Mouse (Mus musculus): ENCODE measurements around the gene Lpar1. TPM values are rescaled to one million over a fixed set of nuclear protein-coding genes. Genes with fewer than 3 reads are reported as not detected.

Gene Lpar1
- polyA plus RNA-seq, 1 experiment from 2014 or later, result 37.4 TPM

DNA sequence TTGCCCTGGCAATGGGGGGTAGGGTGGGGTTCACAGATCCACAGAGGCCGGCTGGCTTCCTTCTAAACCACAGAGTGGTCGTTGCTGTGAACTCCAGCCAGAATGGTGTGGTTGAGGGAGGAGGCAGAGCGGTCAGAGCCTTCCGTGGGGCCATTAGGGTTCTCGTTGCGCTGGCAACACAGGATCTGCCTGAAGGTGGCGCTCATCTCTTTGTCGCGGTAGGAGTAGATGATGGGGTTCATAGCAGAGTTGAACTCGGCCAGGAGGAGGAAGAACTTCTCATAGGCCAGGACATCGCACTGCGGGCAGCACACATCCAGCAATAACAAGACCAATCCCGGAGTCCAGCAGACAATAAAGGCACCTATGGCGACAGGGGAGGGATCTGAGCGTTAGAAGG is 116.4 kb downstream of the Lpar1 start:
- Histone ChIP-seq H3K9me3 (ENCODE audit: control insufficient read depth, low read length) (no peaks in the 10 kb centered on the region), H3K4me2 (replicated peaks; ENCODE audit: low read depth, low read length) (no peak overlapping the region), H3K9ac (ENCODE audit: low read depth, low read length) (no peak overlapping the region), H3K4me3 (ENCODE audit: low read length) (no peak overlapping the region), H3K4me1 (ENCODE audit: control insufficient read depth, insufficient read depth, low read length) (peaks cover 2% of the 10 kb centered on the region; the same call in 1 of the 2 replicates), H3K36me3 (ENCODE audit: control insufficient read depth, insufficient read depth, low read length) (peaks cover 4% of the 10 kb centered on the region; the same call in 1 of the 2 replicates), H3K27me3 (ENCODE audit: control insufficient read depth, insufficient read depth, low read length) (no peaks in the 10 kb centered on the region), H3K27ac (ENCODE audit: low read depth, low read length) (no peak overlapping the region)
- no peak for ATAC-seq (ENCODE audit: low FRiP score, low TSS enrichment)
- WGBS, result 86% methylated on average over 15 of the region's 15 CpGs

DNA sequence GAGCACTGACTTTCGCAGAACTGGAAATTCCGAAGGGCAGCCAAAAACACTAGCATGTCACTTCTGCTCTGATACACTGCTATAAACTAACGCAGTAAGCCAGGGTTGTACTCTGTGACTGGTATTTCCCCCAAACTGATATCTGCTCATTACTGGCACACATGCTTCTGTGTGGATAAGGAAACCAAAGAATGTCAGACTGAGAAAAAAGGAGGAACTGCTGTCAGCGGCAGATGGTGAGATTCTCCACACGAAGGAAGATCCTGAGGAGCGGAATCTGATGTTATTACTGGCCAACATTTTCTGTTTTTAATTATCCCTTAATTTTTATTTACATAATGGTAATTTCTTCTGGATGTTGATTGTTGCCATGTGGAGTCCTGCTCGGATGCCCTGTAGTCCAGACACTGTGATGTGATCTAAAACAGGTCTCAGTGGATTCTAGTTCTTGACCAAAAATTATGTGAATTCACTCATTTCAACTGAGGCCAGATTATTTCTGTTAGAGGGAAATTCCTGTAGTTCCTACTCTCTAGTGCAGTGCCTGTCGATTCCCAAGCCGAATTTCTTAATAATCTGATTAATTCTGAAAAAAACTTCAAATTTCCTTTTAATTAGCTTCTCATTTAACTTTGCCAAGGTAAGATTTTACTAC is 130.3 kb downstream of the Lpar1 start:
- Histone ChIP-seq H3K27me3 (ENCODE audit: control insufficient read depth, insufficient read depth, low read length) (no peaks in the 10 kb centered on the region), H3K4me3 (ENCODE audit: low read length) (no peak overlapping the region), H3K36me3 (ENCODE audit: control insufficient read depth, insufficient read depth, low read length) (no peaks in the 10 kb centered on the region), H3K27ac (ENCODE audit: low read depth, low read length) (no peak overlapping the region), H3K9me3 (ENCODE audit: control insufficient read depth, low read length) (no peaks in the 10 kb centered on the region), H3K4me2 (replicated peaks; ENCODE audit: low read depth, low read length) (no peak overlapping the region), H3K9ac (ENCODE audit: low read depth, low read length) (no peak overlapping the region), H3K4me1 (ENCODE audit: control insufficient read depth, insufficient read depth, low read length) (no peaks in the 10 kb centered on the region)
- ATAC-seq (ENCODE audit: low FRiP score, low TSS enrichment), result no peak
- WGBS, result 73% methylated on average over 9 of the region's 9 CpGs

GRCm38 (mm10) chr4:58419225-58419624 is 134.5 kb downstream of the Lpar1 start:
- Histone ChIP-seq H3K9ac (ENCODE audit: low read depth, low read length) (no peak overlapping the region), H3K4me3 (ENCODE audit: low read length) (no peak overlapping the region), H3K9me3 (ENCODE audit: control insufficient read depth, low read length) (no peaks in the 10 kb centered on the region), H3K4me1 (ENCODE audit: control insufficient read depth, insufficient read depth, low read length) (no peaks in the 10 kb centered on the region), H3K27ac (ENCODE audit: low read depth, low read length) (no peak overlapping the region), H3K36me3 (ENCODE audit: control insufficient read depth, insufficient read depth, low read length) (no peaks in the 10 kb centered on the region), H3K27me3 (ENCODE audit: control insufficient read depth, insufficient read depth, low read length) (no peaks in the 10 kb centered on the region; the same call in 1 of the 2 replicates), H3K4me2 (replicated peaks; ENCODE audit: low read depth, low read length) (no peak overlapping the region)
- WGBS, result 39% methylated on average over 5 of the region's 5 CpGs
- ATAC-seq (ENCODE audit: low FRiP score, low TSS enrichment), result no peak

- H3K9ac ChIP-seq (ENCODE audit: low read depth, low read length), result no peak overlapping the region
These were observed 136.4 kb downstream of the Lpar1 start for GRCm38 (mm10) chr4:58417319-58417718.

DNA sequence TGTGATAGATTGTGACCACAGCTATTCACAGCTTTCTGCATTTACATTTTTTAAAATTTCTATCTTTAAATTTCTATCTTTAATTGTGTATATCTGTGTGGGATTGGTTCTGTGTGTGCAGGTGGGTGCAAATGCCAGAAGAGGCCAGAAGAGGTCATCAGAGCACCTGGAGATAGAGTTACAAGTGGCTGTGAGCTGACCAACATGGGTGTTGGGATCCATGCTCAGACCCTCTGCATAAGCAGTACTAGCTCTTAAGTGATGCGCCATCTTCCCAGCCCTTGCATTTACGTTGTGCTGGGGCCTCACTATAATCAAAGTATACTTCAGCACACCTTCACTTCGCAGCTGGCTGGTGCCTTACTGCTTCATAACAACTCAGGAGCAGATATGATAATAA is 138.2 kb downstream of the Lpar1 start:
- Histone ChIP-seq H3K9me3 (ENCODE audit: control insufficient read depth, low read length) (no peaks in the 10 kb centered on the region), H3K4me2 (replicated peaks; ENCODE audit: low read depth, low read length) (no peak overlapping the region), H3K27ac (ENCODE audit: low read depth, low read length) (no peak overlapping the region), H3K9ac (ENCODE audit: low read depth, low read length) (no peak overlapping the region), H3K36me3 (ENCODE audit: control insufficient read depth, insufficient read depth, low read length) (no peaks in the 10 kb centered on the region), H3K4me3 (ENCODE audit: low read length) (no peak overlapping the region), H3K27me3 (ENCODE audit: control insufficient read depth, insufficient read depth, low read length) (no peaks in the 10 kb centered on the region; the same call in 1 of the 2 replicates), H3K4me1 (ENCODE audit: control insufficient read depth, insufficient read depth, low read length) (no peaks in the 10 kb centered on the region)
- ATAC-seq (ENCODE audit: low FRiP score, low TSS enrichment), result no peak
- WGBS, result 94% methylated on average over 3 of the region's 3 CpGs

More at GRCm38 (mm10) chr4:58417319-58417718, 136.4 kb downstream of the Lpar1 start:
- Histone ChIP-seq H3K4me1 (ENCODE audit: control insufficient read depth, insufficient read depth, low read length) (no peaks in the 10 kb centered on the region), H3K27me3 (ENCODE audit: control insufficient read depth, insufficient read depth, low read length) (no peaks in the 10 kb centered on the region; the same call in 1 of the 2 replicates), H3K9me3 (ENCODE audit: control insufficient read depth, low read length) (no peaks in the 10 kb centered on the region), H3K36me3 (ENCODE audit: control insufficient read depth, insufficient read depth, low read length) (no peaks in the 10 kb centered on the region), H3K27ac (ENCODE audit: low read depth, low read length) (no peak overlapping the region), H3K4me3 (ENCODE audit: low read length) (no peak overlapping the region), H3K4me2 (replicated peaks; ENCODE audit: low read depth, low read length) (no peak overlapping the region)
- 72% methylated on average over 4 of the region's 4 CpGs for WGBS
- ATAC-seq (ENCODE audit: low FRiP score, low TSS enrichment), result no peak

- H3K9me3 ChIP-seq (ENCODE audit: control insufficient read depth, low read length), result no peaks in the 10 kb centered on the region
- no peaks in the 10 kb centered on the region for H3K36me3 ChIP-seq (ENCODE audit: control insufficient read depth, insufficient read depth, low read length)
- H3K27ac ChIP-seq (ENCODE audit: low read depth, low read length), result 0 out of 2 replicates have a peak overlapping the region, but pooled peaks have one; percentile 33
- WGBS, result 66% methylated on average over 13 of the region's 13 CpGs
- no peaks in the 10 kb centered on the region; the same call in 1 of the 2 replicates for H3K27me3 ChIP-seq (ENCODE audit: control insufficient read depth, insufficient read depth, low read length)
- no peak overlapping the region for H3K9ac ChIP-seq (ENCODE audit: low read depth, low read length)
- H3K4me3 ChIP-seq (ENCODE audit: low read length), result no peak overlapping the region
- no peak overlapping the region for H3K4me2 ChIP-seq (replicated peaks; ENCODE audit: low read depth, low read length)
- ATAC-seq (ENCODE audit: low FRiP score, low TSS enrichment), result 0 out of 2 replicates have a peak, but pooled peaks have one; percentile 60
- no peaks in the 10 kb centered on the region for H3K4me1 ChIP-seq (ENCODE audit: control insufficient read depth, insufficient read depth, low read length)
These were observed 140.2 kb downstream of the Lpar1 start for GRCm38 (mm10) chr4:58413188-58414185.

DNA sequence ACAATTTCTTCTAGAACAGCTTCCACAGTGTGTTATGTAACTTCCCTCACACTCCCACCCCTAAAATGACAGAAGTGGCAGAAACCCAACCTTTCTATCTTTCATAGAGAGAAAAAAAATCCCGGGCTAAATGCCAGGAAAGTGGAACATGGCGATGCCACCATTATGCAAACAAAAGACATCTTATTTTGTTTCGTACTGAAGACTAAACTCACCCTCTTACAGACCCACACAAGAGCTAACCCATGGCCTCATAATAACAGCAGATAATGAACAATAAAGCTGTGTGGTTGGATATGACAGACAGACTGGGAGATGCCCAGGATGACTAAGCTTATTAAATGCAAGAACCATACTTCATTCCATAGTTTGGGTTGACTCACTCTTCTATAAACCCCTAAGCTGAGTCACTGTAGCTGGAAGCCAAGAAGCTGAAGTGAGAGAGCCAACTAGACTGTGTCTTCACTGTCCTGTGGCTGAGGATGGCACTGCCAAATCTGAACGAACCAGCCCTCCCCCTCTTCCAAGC is 151.7 kb downstream of the Lpar1 start:
- H3K9me3 ChIP-seq (ENCODE audit: control insufficient read depth, low read length), result no peaks in the 10 kb centered on the region
- WGBS, result 88% methylated on average over 4 of the region's 4 CpGs
- no peak overlapping the region for H3K4me2 ChIP-seq (replicated peaks; ENCODE audit: low read depth, low read length)

DNA sequence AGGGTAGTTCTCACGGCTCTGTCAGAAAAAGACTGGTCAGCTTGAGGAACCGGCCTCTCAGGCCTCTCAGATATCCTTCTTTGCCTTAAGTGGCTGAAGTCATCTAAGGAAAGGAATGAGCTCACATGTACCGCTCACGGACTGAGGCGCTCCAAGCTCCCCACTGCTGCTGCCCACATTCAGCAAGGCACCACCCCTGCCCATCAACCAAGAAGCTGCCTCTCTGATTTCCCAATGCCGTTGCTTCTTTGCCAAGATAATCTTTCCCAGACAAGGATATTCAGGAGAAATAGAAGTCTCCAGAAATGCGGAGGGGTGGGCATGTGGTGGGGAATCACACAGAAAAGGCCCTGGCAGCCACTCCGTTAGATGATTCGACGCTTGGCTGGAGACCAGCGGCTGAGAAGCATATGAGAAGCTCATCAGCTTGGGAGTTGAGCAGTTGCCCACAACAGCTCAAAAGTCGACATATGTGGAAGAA is 152.8 kb downstream of the Lpar1 start:
- Histone ChIP-seq H3K4me2 (replicated peaks; ENCODE audit: low read depth, low read length) (no peak overlapping the region), H3K4me3 (ENCODE audit: low read length) (no peak overlapping the region), H3K9me3 (ENCODE audit: control insufficient read depth, low read length) (no peaks in the 10 kb centered on the region), H3K36me3 (ENCODE audit: control insufficient read depth, insufficient read depth, low read length) (no peaks in the 10 kb centered on the region), H3K27me3 (ENCODE audit: control insufficient read depth, insufficient read depth, low read length) (no peaks in the 10 kb centered on the region), H3K4me1 (ENCODE audit: control insufficient read depth, insufficient read depth, low read length) (no peaks in the 10 kb centered on the region), H3K27ac (ENCODE audit: low read depth, low read length) (no peak overlapping the region), H3K9ac (ENCODE audit: low read depth, low read length) (no peak overlapping the region)
- WGBS, result 87% methylated on average over 12 of the region's 12 CpGs
- ATAC-seq (ENCODE audit: low FRiP score, low TSS enrichment), result no peak

More for the DNA sequence above, 151.7 kb downstream of the Lpar1 start:
- ATAC-seq (ENCODE audit: low FRiP score, low TSS enrichment), result no peak
- H3K9ac ChIP-seq (ENCODE audit: low read depth, low read length), result no peak overlapping the region
- H3K36me3 ChIP-seq (ENCODE audit: control insufficient read depth, insufficient read depth, low read length), result no peaks in the 10 kb centered on the region
- H3K27ac ChIP-seq (ENCODE audit: low read depth, low read length), result no peak overlapping the region
- H3K4me3 ChIP-seq (ENCODE audit: low read length), result no peak overlapping the region
- H3K4me1 ChIP-seq (ENCODE audit: control insufficient read depth, insufficient read depth, low read length), result no peaks in the 10 kb centered on the region
- H3K27me3 ChIP-seq (ENCODE audit: control insufficient read depth, insufficient read depth, low read length), result no peaks in the 10 kb centered on the region

Data from kidney, embryonic 14.5 days (tissue).